Comparison of ENCODE assay signal across 8 mouse cellular contexts in the genomic region with DNA sequence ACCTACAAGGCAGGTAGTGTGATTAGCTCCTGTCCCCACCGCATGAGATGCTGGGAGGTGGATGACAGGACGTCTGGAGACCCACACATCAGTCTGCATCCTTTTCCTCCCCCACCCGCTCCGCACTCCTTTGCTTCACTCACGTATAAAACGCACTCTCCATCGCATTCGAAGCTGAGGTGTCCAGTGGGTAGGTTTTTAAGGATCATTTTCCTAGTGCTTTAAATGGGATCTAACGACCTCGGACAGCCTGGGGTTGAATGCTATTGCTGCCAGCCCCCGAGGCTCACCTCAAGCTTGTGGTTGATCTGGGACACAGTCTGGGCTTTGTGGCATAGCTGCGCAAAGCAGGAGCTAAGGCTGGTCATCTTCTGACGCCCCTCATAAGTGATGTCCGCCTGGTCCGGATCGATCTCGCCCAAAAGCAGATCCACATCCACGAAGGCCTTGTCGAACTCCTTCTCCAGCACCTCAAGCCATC. TPM values are rescaled to one million over a fixed set of nuclear protein-coding genes. Genes with fewer than 3 reads are reported as not detected.
DNase-seq lines count a peak whose midpoint lies in the region; ATAC-seq and TF ChIP-seq lines count a peak whose summit lies in the region.

No protein-coding gene starts in this region.

- peak overlapping the region; percentile 94 for H3K4me3 ChIP-seq in heart, embryonic 13.5 days
- H3K4me3 ChIP-seq in forebrain, postnatal 0 days (ENCODE audit: low read depth, low read length): peak overlapping the region; percentile 86
- H3K4me3 ChIP-seq in olfactory bulb, adult 2 months (ENCODE audit: insufficient read depth, low read depth, low read length): peak overlapping the region; percentile 76

- no peak; the same call in 1 of the 2 replicates for ATAC-seq in heart, embryonic 13.5 days (ENCODE audit: extremely low read depth, insufficient number of reproducible peaks, low FRiP score, low TSS enrichment)
- peak; percentile 25 for ATAC-seq in forebrain, postnatal 0 days

- TF ChIP-seq CTCF in forebrain, postnatal 0 days (IDR thresholded peaks at IDR 0.05; ENCODE audit: low read depth): no peak
- TF ChIP-seq CTCF in olfactory bulb, adult 2 months (IDR thresholded peaks at IDR 0.05; ENCODE audit: insufficient read depth, low read depth, low read length): no peak

- no peak for DNase-seq in heart, adult 8-10 months (ENCODE audit: low spot score)
- DNase-seq in 416B (ENCODE audit: low read depth) (peak; percentile 33), ZHBTc4 (ENCODE audit: low read depth, low spot score) (peak; percentile 55), liver (peak; percentile 6)
- DNase-seq in forebrain, postnatal 0 days: no peak
- no peak for DNase-seq in gastrocnemius, postnatal 14 days

- WGBS in heart, embryonic 13.5 days: under 1% methylated on average over 19 of the region's 19 CpGs
- under 1% methylated on average over 19 of the region's 19 CpGs for WGBS in forebrain, postnatal 0 days
- 1% methylated on average over 19 of the region's 19 CpGs for WGBS in olfactory bulb, adult 2 months

- intact Hi-C loops in gastrocnemius, postnatal 14 days (cut with DNase I; ENCODE audit: low total_unique reads): loop anchor here (10.0 kb wide), 1 partner anchor 277 kb away; no protein-coding TSS in a partner anchor

- no peaks in the 10 kb centered on the region for H3K9me3 ChIP-seq in heart, embryonic 13.5 days
- H3K9me3 ChIP-seq in forebrain, postnatal 0 days (ENCODE audit: low read length): no peaks in the 10 kb centered on the region

- H3K27ac ChIP-seq in heart, embryonic 13.5 days (replicated peaks): peak overlapping the region; percentile 96
- H3K27ac ChIP-seq in forebrain, postnatal 0 days (ENCODE audit: low read depth, low read length): peak overlapping the region; percentile 95
- peak overlapping the region; percentile 41 for H3K27ac ChIP-seq in olfactory bulb, adult 2 months (ENCODE audit: insufficient read depth, low read depth, low read length)

- H3K27me3 ChIP-seq in heart, embryonic 13.5 days (replicated peaks): no peaks in the 10 kb centered on the region
- no peaks in the 10 kb centered on the region for H3K27me3 ChIP-seq in forebrain, postnatal 0 days (ENCODE audit: insufficient read depth, low read length)

- H3K4me2 ChIP-seq in heart, embryonic 13.5 days: peak overlapping the region; percentile 95
- H3K4me2 ChIP-seq in forebrain, postnatal 0 days (ENCODE audit: low read depth): peak overlapping the region; percentile 63

- no peak for TF ChIP-seq POLR2A in olfactory bulb, adult 2 months (IDR thresholded peaks at IDR 0.05; ENCODE audit: insufficient read depth, low read depth, low read length)

- 0 out of 2 replicates have a peak, but pooled peaks cover 6% of the 10 kb centered on the region for H3K36me3 ChIP-seq in heart, embryonic 13.5 days
- no peaks in the 10 kb centered on the region for H3K36me3 ChIP-seq in forebrain, postnatal 0 days (ENCODE audit: insufficient read depth)

- peak overlapping the region; percentile 94 for H3K9ac ChIP-seq in heart, embryonic 13.5 days
- H3K9ac ChIP-seq in forebrain, postnatal 0 days: peak overlapping the region; percentile 96

- H3K4me1 ChIP-seq in heart, embryonic 13.5 days: peaks cover 25% of the 10 kb centered on the region
- peaks cover 14% of the 10 kb centered on the region for H3K4me1 ChIP-seq in forebrain, postnatal 0 days (ENCODE audit: insufficient read depth)
- no peaks in the 10 kb centered on the region for H3K4me1 ChIP-seq in olfactory bulb, adult 2 months (ENCODE audit: control insufficient read depth, insufficient read depth, low read length)

RNA-seq across cellular contexts. Expression of gene Gopc, which starts 0.6 kb away (rescaled TPM):
- polyA plus RNA-seq in heart, embryonic 13.5 days (2015; fragmentation: Nextera tagmentation; extraction: Ambion mirVana): 12.4 and 13.7 TPM in 2 replicates
- total RNA-seq in heart, adult 8-10 months (2022): 10 to 100 TPM; 10.8 to 12.2 (median 11.1) TPM
- 18.5 and 22.8 TPM in 2 replicates for total RNA-seq in forebrain, postnatal 0 days (2014; rRNA removed)
- polyA plus RNA-seq in forebrain, postnatal 0 days (2015; fragmentation: Nextera tagmentation; extraction: Ambion mirVana): 16.6 and 22.9 TPM in 2 replicates
- polyA plus RNA-seq in olfactory bulb, adult 2 months (2012; ENCODE audit: insufficient read depth, insufficient read length, low replicate concordance, missing spikeins): not detected in 2 replicates
- total RNA-seq in gastrocnemius, postnatal 14 days (2021): 10 to 100 TPM; 10.4 to 11.3 TPM

RNA-seq across cellular contexts. Expression of gene Nepn, which starts 7.4 kb away (rescaled TPM):
- 0.08 TPM in 1 of 2 replicates, not detected in the other for polyA plus RNA-seq in heart, embryonic 13.5 days (2015; fragmentation: Nextera tagmentation; extraction: Ambion mirVana)
- total RNA-seq in heart, adult 8-10 months (2022): under 1 TPM; 0.28 to 0.80 (median 0.49) TPM
- not detected in 2 replicates for total RNA-seq in forebrain, postnatal 0 days (2014; rRNA removed)
- polyA plus RNA-seq in forebrain, postnatal 0 days (2015; fragmentation: Nextera tagmentation; extraction: Ambion mirVana): not detected in 2 replicates
- polyA plus RNA-seq in olfactory bulb, adult 2 months (2012; ENCODE audit: insufficient read depth, insufficient read length, low replicate concordance, missing spikeins): not detected in 2 replicates
- total RNA-seq in gastrocnemius, postnatal 14 days (2021): not detected

RNA-seq across cellular contexts. Expression of gene Gm26741, which starts 22.8 kb away (rescaled TPM):
- polyA plus RNA-seq in heart, embryonic 13.5 days (2015; fragmentation: Nextera tagmentation; extraction: Ambion mirVana): not detected in 2 replicates
- not detected for total RNA-seq in heart, adult 8-10 months (2022)
- not detected in 2 replicates for total RNA-seq in forebrain, postnatal 0 days (2014; rRNA removed)
- not detected in 2 replicates for polyA plus RNA-seq in forebrain, postnatal 0 days (2015; fragmentation: Nextera tagmentation; extraction: Ambion mirVana)
- not detected in 2 replicates for polyA plus RNA-seq in olfactory bulb, adult 2 months (2012; ENCODE audit: insufficient read depth, insufficient read length, low replicate concordance, missing spikeins)
- not detected for total RNA-seq in gastrocnemius, postnatal 14 days (2021)

RNA-seq across cellular contexts. Expression of gene Nus1, which starts 36.0 kb away (rescaled TPM):
- 8.1 and 8.5 TPM in 2 replicates for polyA plus RNA-seq in heart, embryonic 13.5 days (2015; fragmentation: Nextera tagmentation; extraction: Ambion mirVana)
- 10 to 100 TPM; 30.4 to 43.0 (median 36.2) TPM for total RNA-seq in heart, adult 8-10 months (2022)
- 21.2 and 31.8 TPM in 2 replicates for total RNA-seq in forebrain, postnatal 0 days (2014; rRNA removed)
- polyA plus RNA-seq in forebrain, postnatal 0 days (2015; fragmentation: Nextera tagmentation; extraction: Ambion mirVana): 11.5 and 19.1 TPM in 2 replicates
- 304 TPM in 1 of 2 replicates, not detected in the other for polyA plus RNA-seq in olfactory bulb, adult 2 months (2012; ENCODE audit: insufficient read depth, insufficient read length, low replicate concordance, missing spikeins)
- 10 to 100 TPM; 16.1 to 17.5 TPM for total RNA-seq in gastrocnemius, postnatal 14 days (2021)

Comparison
In these comparisons a context has a peak if more than half of its experiments do, and no peak if none do; other contexts are left out.
1. H3K27ac ChIP-seq: peak in every context shown above with its lines; median percentile 96 in heart, embryonic 13.5 days; 95 in forebrain, postnatal 0 days; 41 in olfactory bulb, adult 2 months.
2. DNase-seq: peak in 416B (single experiment), ZHBTc4 (single experiment) and liver (single experiment); none in heart, adult 8-10 months (single experiment), forebrain, postnatal 0 days (single experiment) and gastrocnemius, postnatal 14 days (single experiment).
3. Peak in every context shown above with its lines, with median percentiles within 50 percentile points of each other: H3K4me3 ChIP-seq.